Mouse (Mus musculus) neural tube, embryonic 12.5 days (tissue): ENCODE results near the gene Matn1. TPM values are rescaled to one million over a fixed set of nuclear protein-coding genes. Genes with fewer than 3 reads are reported as not detected.
A peak's percentile ranks its signal among the peaks of the same experiment; 100 is the strongest.

ENCODE experiments used
- ATAC-seq: fragments of 200-750 bp; cut with Nextera tagmentation; 2 replicates; pipeline ENCODE4 v1.8.0; 2017; ENCODE audit warnings: low read depth, mild to moderate bottlenecking, moderate TSS enrichment, moderate library complexity; ENCODE audit not compliant: low FRiP score
- H3K27ac ChIP-seq: fragments of 300-500 bp; sonication (generic); 2 replicates; pipeline ENCODE4 v1.5.1; 2016
- H3K27me3 ChIP-seq: fragments of 300-500 bp; sonication (generic); replicated peaks from 2 replicates; pipeline ENCODE4 v1.6.1; 2016; ENCODE audit warnings: mild to moderate bottlenecking
- H3K36me3 ChIP-seq: fragments of 300-500 bp; sonication (generic); 2 replicates; pipeline ENCODE4 v1.6.1; 2016; ENCODE audit warnings: mild to moderate bottlenecking
- H3K4me1 ChIP-seq: fragments of 300-500 bp; sonication (generic); 2 replicates; pipeline ENCODE4 v1.6.1; 2016
- H3K4me2 ChIP-seq: fragments of 300-500 bp; sonication (generic); replicated peaks from 2 replicates; pipeline ENCODE4 v1.6.1; 2016; ENCODE audit warnings: mild to moderate bottlenecking
- H3K4me3 ChIP-seq: fragments of 300-500 bp; sonication (generic); 2 replicates; pipeline ENCODE4 v1.5.1; 2016
- H3K9ac ChIP-seq: fragments of 300-500 bp; sonication (generic); 2 replicates; pipeline ENCODE4 v1.6.1; 2016; ENCODE audit warnings: mild to moderate bottlenecking
- H3K9me3 ChIP-seq: fragments of 300-500 bp; sonication (generic); 2 replicates; pipeline ENCODE4 v1.6.1; 2016; ENCODE audit warnings: mild to moderate bottlenecking
- WGBS: fragments of 180-500 bp; shearing (Covaris S2); methylation state at CpG from one replicate; pipeline ENCODE4 v1.1.7; 2016; 5-methylcytosine and 5-hydroxymethylcytosine counted together
- polyA plus RNA-seq: library from polyadenylated mRNA; unstranded; fragments of >200 nt; fragmentation: Nextera tagmentation; extraction: Ambion mirVana; gene quantifications from 2 replicates; pipeline ENCODE4 v1.2.1, GENCODE M21; 2016

Matn1 gene
- polyA plus RNA-seq, 1 experiment from 2014 or later, result 0.62 TPM

- no peak for ATAC-seq
- H3K4me2 ChIP-seq, result no peak overlapping the region
- H3K27ac ChIP-seq, result no peak overlapping the region
- WGBS, result 68% methylated on average over 9 of the region's 9 CpGs
- no peak overlapping the region for H3K9ac ChIP-seq
- no peaks in the 10 kb centered on the region for H3K36me3 ChIP-seq
- peaks cover 22% of the 10 kb centered on the region for H3K4me1 ChIP-seq
- H3K27me3 ChIP-seq, result no peaks in the 10 kb centered on the region
- H3K4me3 ChIP-seq, result no peak overlapping the region
- no peaks in the 10 kb centered on the region for H3K9me3 ChIP-seq
Observed at GRCm38 (mm10) chr4:130919750-130920356, 24.3 kb upstream of the Matn1 start.

GRCm38 (mm10) chr4:130920951-130921693 is 23.1 kb upstream of the Matn1 start:
- H3K27me3 ChIP-seq, result no peaks in the 10 kb centered on the region
- H3K9me3 ChIP-seq, result no peaks in the 10 kb centered on the region
- 36% methylated on average over 12 of the region's 12 CpGs for WGBS
- peaks cover 22% of the 10 kb centered on the region for H3K4me1 ChIP-seq
- no peaks in the 10 kb centered on the region for H3K36me3 ChIP-seq
- H3K9ac ChIP-seq, result peak overlapping the region; percentile 17; the same call in 1 of the 2 replicates
- H3K4me2 ChIP-seq, result no peak overlapping the region; the same call in 1 of the 2 replicates
- no peak overlapping the region for H3K27ac ChIP-seq
- ATAC-seq, result peak; percentile 44; the same call in 1 of the 2 replicates
- H3K4me3 ChIP-seq, result no peak overlapping the region

GRCm38 (mm10) chr4:130921986-130922385 is 22.2 kb upstream of the Matn1 start:
- 73% methylated on average over 10 of the region's 10 CpGs for WGBS
- H3K9me3 ChIP-seq, result no peaks in the 10 kb centered on the region
- H3K4me3 ChIP-seq, result no peak overlapping the region
- no peaks in the 10 kb centered on the region for H3K27me3 ChIP-seq
- no peak overlapping the region for H3K4me2 ChIP-seq
- no peak overlapping the region for H3K9ac ChIP-seq
- no peaks in the 10 kb centered on the region for H3K36me3 ChIP-seq
- ATAC-seq, result no peak
- H3K27ac ChIP-seq, result no peak overlapping the region
- H3K4me1 ChIP-seq, result peaks cover 22% of the 10 kb centered on the region

GRCm38 (mm10) chr4:130926274-130926673 is 17.9 kb upstream of the Matn1 start:
- Histone ChIP-seq H3K27me3 (no peaks in the 10 kb centered on the region), H3K4me1 (peaks cover 2% of the 10 kb centered on the region), H3K9ac (no peak overlapping the region), H3K36me3 (no peaks in the 10 kb centered on the region), H3K4me3 (no peak overlapping the region), H3K9me3 (no peaks in the 10 kb centered on the region), H3K27ac (no peak overlapping the region), H3K4me2 (no peak overlapping the region)
- WGBS, result 58% methylated on average over 6 of the region's 6 CpGs
- no peak for ATAC-seq

GRCm38 (mm10) chr4:130927821-130928220 is 16.4 kb upstream of the Matn1 start:
- WGBS, result 88% methylated on average over 12 of the region's 12 CpGs
- H3K36me3 ChIP-seq, result no peaks in the 10 kb centered on the region
- H3K4me1 ChIP-seq, result no peaks in the 10 kb centered on the region
- no peak overlapping the region for H3K27ac ChIP-seq
- H3K27me3 ChIP-seq, result no peaks in the 10 kb centered on the region
- no peak overlapping the region for H3K4me3 ChIP-seq
- H3K9me3 ChIP-seq, result no peaks in the 10 kb centered on the region
- no peak overlapping the region for H3K9ac ChIP-seq
- H3K4me2 ChIP-seq, result no peak overlapping the region
- no peak for ATAC-seq

- WGBS, result 77% methylated on average over 14 of the region's 14 CpGs
- 0 out of 2 replicates have a peak, but pooled peaks cover 5% of the 10 kb centered on the region for H3K4me1 ChIP-seq
- H3K36me3 ChIP-seq, result no peaks in the 10 kb centered on the region
- no peak overlapping the region for H3K27ac ChIP-seq
- no peak overlapping the region for H3K9ac ChIP-seq
- no peak overlapping the region for H3K4me2 ChIP-seq
- ATAC-seq, result no peak
- H3K4me3 ChIP-seq, result no peak overlapping the region
- H3K9me3 ChIP-seq, result no peaks in the 10 kb centered on the region
- 0 out of 2 replicates have a peak, but pooled peaks cover 3% of the 10 kb centered on the region for H3K27me3 ChIP-seq
Observed at GRCm38 (mm10) chr4:130942644-130943043, 1.5 kb upstream of the Matn1 start.

- H3K9ac ChIP-seq, result no peak overlapping the region
- 0 out of 2 replicates have a peak, but pooled peaks cover under 1% of the 10 kb centered on the region for H3K27me3 ChIP-seq
- WGBS, result 89% methylated on average over 7 of the region's 7 CpGs
- no peak overlapping the region for H3K4me2 ChIP-seq
- 0 out of 2 replicates have a peak, but pooled peaks cover 5% of the 10 kb centered on the region for H3K4me1 ChIP-seq
- H3K36me3 ChIP-seq, result no peaks in the 10 kb centered on the region
- no peak overlapping the region for H3K27ac ChIP-seq
- no peak overlapping the region for H3K4me3 ChIP-seq
- no peak for ATAC-seq
- no peaks in the 10 kb centered on the region for H3K9me3 ChIP-seq
Observed at GRCm38 (mm10) chr4:130944779-130945178, 594 bp downstream of the Matn1 start.

GRCm38 (mm10) chr4:130947094-130947647 is 3.0 kb downstream of the Matn1 start:
- Histone ChIP-seq H3K4me1 (0 out of 2 replicates have a peak, but pooled peaks cover 5% of the 10 kb centered on the region), H3K9ac (no peak overlapping the region), H3K36me3 (no peaks in the 10 kb centered on the region), H3K27ac (no peak overlapping the region), H3K4me3 (no peak overlapping the region), H3K9me3 (no peaks in the 10 kb centered on the region), H3K27me3 (no peaks in the 10 kb centered on the region), H3K4me2 (no peak overlapping the region)
- no peak for ATAC-seq
- WGBS, result 10% methylated on average over 13 of the region's 13 CpGs

GRCm38 (mm10) chr4:130949821-130950384 is 5.7 kb downstream of the Matn1 start:
- H3K9ac ChIP-seq, result no peak overlapping the region
- H3K4me2 ChIP-seq, result no peak overlapping the region
- no peak overlapping the region for H3K4me3 ChIP-seq
- no peak overlapping the region for H3K27ac ChIP-seq
- no peaks in the 10 kb centered on the region for H3K27me3 ChIP-seq
- H3K4me1 ChIP-seq, result 0 out of 2 replicates have a peak, but pooled peaks cover 5% of the 10 kb centered on the region
- no peak for ATAC-seq
- WGBS, result 86% methylated on average over 35 of the region's 35 CpGs
- no peaks in the 10 kb centered on the region for H3K9me3 ChIP-seq
- H3K36me3 ChIP-seq, result no peaks in the 10 kb centered on the region

- H3K9ac ChIP-seq, result no peak overlapping the region
- H3K9me3 ChIP-seq, result no peaks in the 10 kb centered on the region
- no peak overlapping the region for H3K4me3 ChIP-seq
- H3K27ac ChIP-seq, result no peak overlapping the region
- WGBS, result 53% methylated on average over 17 of the region's 17 CpGs
- no peak for ATAC-seq
- no peaks in the 10 kb centered on the region for H3K4me1 ChIP-seq
- no peaks in the 10 kb centered on the region for H3K36me3 ChIP-seq
- H3K27me3 ChIP-seq, result peaks cover 5% of the 10 kb centered on the region; the same call in 1 of the 2 replicates
- H3K4me2 ChIP-seq, result no peak overlapping the region
Observed at GRCm38 (mm10) chr4:130952531-130952930, 8.3 kb downstream of the Matn1 start.

- Histone ChIP-seq H3K36me3 (no peaks in the 10 kb centered on the region), H3K4me3 (no peak overlapping the region)
- 61% methylated on average over 10 of the region's 10 CpGs for WGBS
Observed at GRCm38 (mm10) chr4:130957156-130957555, 13.0 kb downstream of the Matn1 start.

GRCm38 (mm10) chr4:130958812-130959211 is 14.6 kb downstream of the Matn1 start:
- ATAC-seq, result no peak
- Histone ChIP-seq H3K27me3 (peaks cover 5% of the 10 kb centered on the region; the same call in 1 of the 2 replicates), H3K27ac (no peak overlapping the region), H3K36me3 (no peaks in the 10 kb centered on the region), H3K4me3 (no peak overlapping the region), H3K9ac (no peak overlapping the region), H3K9me3 (no peaks in the 10 kb centered on the region), H3K4me2 (no peak overlapping the region), H3K4me1 (no peaks in the 10 kb centered on the region)
- 75% methylated on average over 5 of the region's 5 CpGs for WGBS

More at GRCm38 (mm10) chr4:130957156-130957555, 13.0 kb downstream of the Matn1 start:
- Histone ChIP-seq H3K4me2 (no peak overlapping the region), H3K9me3 (no peaks in the 10 kb centered on the region), H3K9ac (no peak overlapping the region), H3K27ac (no peak overlapping the region), H3K4me1 (no peaks in the 10 kb centered on the region), H3K27me3 (peaks cover 5% of the 10 kb centered on the region; the same call in 1 of the 2 replicates)
- no peak for ATAC-seq
